Mouse (Mus musculus) hindbrain, embryonic 14.5 days (tissue): ENCODE measurements around the gene Dtx2. TPM values are rescaled to one million over a fixed set of nuclear protein-coding genes. Genes with fewer than 3 reads are reported as not detected.

ENCODE experiments used
- ATAC-seq: fragments of 200-750 bp; cut with Nextera tagmentation; 2 replicates; pipeline ENCODE4 v1.8.0; 2017; ENCODE audit warnings: moderate number of reproducible peaks, mild to moderate bottlenecking, moderate TSS enrichment, moderate library complexity; ENCODE audit not compliant: low FRiP score
- DNase-seq: peaks from one replicate; pipeline ENCODE4 v3.0.0-alpha.2; 2015; ENCODE audit warnings: low spot score
- H3K27ac ChIP-seq: fragments of 300-500 bp; sonication (generic); 2 replicates; pipeline ENCODE4 v1.5.1; 2014; ENCODE audit warnings: mild to moderate bottlenecking, moderate library complexity
- H3K27me3 ChIP-seq: fragments of 300-500 bp; sonication (generic); 2 replicates; pipeline ENCODE4 v1.6.1; 2014; ENCODE audit warnings: mild to moderate bottlenecking, low read length, mixed read lengths; ENCODE audit not compliant: control insufficient read depth, insufficient read depth
- H3K36me3 ChIP-seq: fragments of 300-500 bp; sonication (generic); replicated peaks from 2 replicates; pipeline ENCODE4 v1.6.1; 2014; ENCODE audit not compliant: control insufficient read depth, insufficient read depth
- H3K4me1 ChIP-seq: fragments of 300-500 bp; sonication (generic); replicated peaks from 2 replicates; pipeline ENCODE4 v1.6.1; 2014; ENCODE audit warnings: antibody characterized with exemption, low read length, mixed read lengths; ENCODE audit not compliant: control insufficient read depth, insufficient read depth
- H3K4me2 ChIP-seq: fragments of 300-500 bp; sonication (generic); replicated peaks from 2 replicates; pipeline ENCODE4 v1.6.1; 2014; ENCODE audit warnings: mild to moderate bottlenecking, moderate library complexity
- H3K4me3 ChIP-seq: fragments of 300-500 bp; sonication (generic); replicated peaks from 2 replicates; pipeline ENCODE4 v1.5.1; 2014; ENCODE audit warnings: mild to moderate bottlenecking, low read length
- H3K9ac ChIP-seq: fragments of 300-500 bp; sonication (generic); 2 replicates; pipeline ENCODE4 v1.6.1; 2014
- H3K9me3 ChIP-seq: fragments of 300-500 bp; sonication (generic); 2 replicates; pipeline ENCODE4 v1.6.1; 2016; ENCODE audit warnings: low read length; ENCODE audit not compliant: control insufficient read depth
- WGBS: fragments of 180-500 bp; shearing (Covaris S2); extraction: QIAGEN DNeasy Blood & Tissue Kit; methylation state at CpG from one replicate; pipeline ENCODE4 v1.1.7; 2014; 5-methylcytosine and 5-hydroxymethylcytosine counted together
- polyA plus RNA-seq: library from polyadenylated mRNA; unstranded; fragments of >200 nt; fragmentation: Nextera tagmentation; extraction: Ambion mirVana; gene quantifications from 2 replicates; pipeline ENCODE4 v1.2.1, GENCODE M21; 2014

The Dtx2 gene
- polyA plus RNA-seq, 1 experiment from 2014 or later = 23.1 TPM

- Histone ChIP-seq H3K4me3 (no peak overlapping the region), H3K4me1 (peaks cover 18% of the 10 kb centered on the region), H3K9ac (no peak overlapping the region), H3K36me3 (no peaks in the 10 kb centered on the region), H3K27ac (no peak overlapping the region), H3K4me2 (no peak overlapping the region), H3K27me3 (no peaks in the 10 kb centered on the region), H3K9me3 (no peaks in the 10 kb centered on the region)
- WGBS = 71% methylated on average over 4 of the region's 4 CpGs
- DNase-seq (no peak), ATAC-seq (no peak)
Measured at GRCm38 (mm10) chr5:136082345-136082744, 87.7 kb downstream of the Dtx2 start.

Other genes starting within 250 kb of the Dtx2 start
- gene Styxl1, start 216.4 kb upstream of the Dtx2 start, polyA plus RNA-seq = 0.25 and 0.30 TPM in 2 replicates
- 599 and 617 TPM in 2 replicates for gene Mdh2, start 216.3 kb upstream of the Dtx2 start, polyA plus RNA-seq
- 49.3 and 51.3 TPM in 2 replicates for gene Srrm3, start 187.9 kb upstream of the Dtx2 start, polyA plus RNA-seq
- gene Hspb1, start 106.9 kb upstream of the Dtx2 start, polyA plus RNA-seq = 10.3 and 10.6 TPM in 2 replicates
- 429 and 481 TPM in 2 replicates for gene Ywhag, start 60.2 kb upstream of the Dtx2 start, polyA plus RNA-seq
- 1.5 TPM in 2 replicates for gene Ssc4d, start 20.3 kb upstream of the Dtx2 start, polyA plus RNA-seq
- gene Zp3, start 14.7 kb upstream of the Dtx2 start, polyA plus RNA-seq = not detected in 2 replicates
- gene Upk3b, start 43.7 kb downstream of the Dtx2 start, polyA plus RNA-seq = not detected in 2 replicates
- not detected in 2 replicates for gene Upk3bl, start 59.7 kb downstream of the Dtx2 start, polyA plus RNA-seq
- 13.6 and 15.0 TPM in 2 replicates for gene Rasa4, start 89.1 kb downstream of the Dtx2 start, polyA plus RNA-seq
- gene Polr2j, start 121.8 kb downstream of the Dtx2 start, polyA plus RNA-seq = 209 and 235 TPM in 2 replicates
- 18.2 and 20.5 TPM in 2 replicates for gene Lrwd1, start 141.3 kb downstream of the Dtx2 start, polyA plus RNA-seq
- 16.7 and 17.1 TPM in 2 replicates for gene Alkbh4, start 141.3 kb downstream of the Dtx2 start, polyA plus RNA-seq
- 34.6 and 37.5 TPM in 2 replicates for gene Orai2, start 175.9 kb downstream of the Dtx2 start, polyA plus RNA-seq
- 59.0 and 61.7 TPM in 2 replicates for gene Prkrip1, start 204.2 kb downstream of the Dtx2 start, polyA plus RNA-seq